Mouse (Mus musculus): ENCODE measurements at regions not wholly inside any gene's neighbourhood (a gene's known extent, or its start where the extent isn't known, plus 50 kb on each side); places are given as distances from the start of the nearest gene placed in this dataset.
A peak's percentile ranks its signal among the peaks of the same experiment; 100 is the strongest.

DNA sequence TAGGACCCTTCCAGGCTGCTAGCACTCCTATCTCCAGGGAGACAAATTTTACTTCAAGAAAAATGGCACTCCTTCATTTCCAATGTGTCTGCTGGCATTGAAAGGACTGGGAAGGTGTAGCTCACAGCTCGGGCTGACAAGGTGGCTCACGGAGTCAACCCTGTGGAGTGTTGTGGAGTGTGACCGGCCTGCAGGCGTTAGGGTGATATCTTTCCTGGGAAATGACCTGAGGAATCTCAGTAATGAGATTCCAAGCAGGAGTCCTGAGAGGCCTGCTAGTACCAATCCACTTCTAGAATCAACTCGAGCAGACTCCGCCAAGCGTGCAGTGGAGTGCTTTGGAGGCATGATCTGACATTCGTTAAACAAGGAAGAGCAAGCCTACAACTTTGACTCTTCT is 328.6 kb downstream of the Icos start:
- DNase-seq: no peak
- intact Hi-C loops (cut with DNase I): no loop called here

GRCm38 (mm10) chr1:61309563-61309962 is 329.1 kb upstream of the Pard3b start:
- DNase-seq: peak; percentile 14 to 27
- intact Hi-C loops (cut with DNase I): no loop called here

GRCm38 (mm10) chr1:61310063-61310760 is 328.4 kb upstream of the Pard3b start:
- intact Hi-C loops (cut with DNase I): no loop called here
- no peak for DNase-seq

DNA sequence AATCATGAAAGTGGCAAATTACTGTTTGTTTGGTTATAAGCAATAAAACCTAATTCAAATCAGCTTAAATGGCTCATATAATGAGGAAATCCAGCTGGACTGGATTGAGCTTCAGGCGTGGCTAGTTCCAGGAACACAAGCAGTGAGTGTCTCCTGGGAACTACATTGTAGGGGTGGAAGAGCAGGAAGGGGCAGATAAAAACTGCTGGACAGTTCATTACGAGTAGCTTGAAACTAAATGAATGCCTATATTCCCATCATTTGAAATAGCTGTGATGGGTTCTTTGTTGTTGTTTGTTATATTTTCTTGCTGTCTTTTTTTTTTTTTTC is 327.9 kb upstream of the Pard3b start:
- intact Hi-C loops (cut with DNase I): no loop called here
- no peak for DNase-seq

DNA sequence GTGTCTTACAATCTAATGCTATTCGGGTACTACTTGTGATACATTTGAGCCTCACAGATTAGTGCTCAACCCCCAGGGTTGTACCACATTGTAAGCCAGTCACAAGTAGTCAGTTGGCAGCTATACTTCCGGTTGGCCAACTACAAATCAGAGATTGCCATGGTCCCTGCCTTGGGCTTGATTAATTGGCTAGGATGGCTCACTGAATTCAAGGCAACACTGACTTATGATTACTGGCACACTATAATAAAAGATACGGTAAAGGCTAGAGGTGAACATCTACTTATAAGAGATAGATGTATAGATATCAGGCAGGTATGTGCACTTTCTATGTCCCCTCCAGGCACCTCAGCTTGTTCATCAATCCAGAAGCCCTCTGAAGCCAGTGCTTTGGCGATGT is 325.4 kb upstream of the Pard3b start:
- DNase-seq: no peak
- intact Hi-C loops (cut with DNase I): no loop called here

GRCm38 (mm10) chr1:61316261-61316660 is 322.4 kb upstream of the Pard3b start:
- intact Hi-C loops (cut with DNase I): loop anchor here (5.0 kb wide), 1 partner anchor 56 kb away; no protein-coding TSS in a partner anchor
- no peak for DNase-seq

GRCm38 (mm10) chr1:61316736-61317135 is 321.9 kb upstream of the Pard3b start:
- no peak for DNase-seq
- intact Hi-C loops (cut with DNase I): loop anchor here (5.0 kb wide), 1 partner anchor 56 kb away; no protein-coding TSS in a partner anchor

GRCm38 (mm10) chr1:61318042-61318441 is 320.6 kb upstream of the Pard3b start:
- no peak for DNase-seq
- intact Hi-C loops (cut with DNase I): loop anchor here (5.0 kb wide), 1 partner anchor 54 kb away; no protein-coding TSS in a partner anchor

DNA sequence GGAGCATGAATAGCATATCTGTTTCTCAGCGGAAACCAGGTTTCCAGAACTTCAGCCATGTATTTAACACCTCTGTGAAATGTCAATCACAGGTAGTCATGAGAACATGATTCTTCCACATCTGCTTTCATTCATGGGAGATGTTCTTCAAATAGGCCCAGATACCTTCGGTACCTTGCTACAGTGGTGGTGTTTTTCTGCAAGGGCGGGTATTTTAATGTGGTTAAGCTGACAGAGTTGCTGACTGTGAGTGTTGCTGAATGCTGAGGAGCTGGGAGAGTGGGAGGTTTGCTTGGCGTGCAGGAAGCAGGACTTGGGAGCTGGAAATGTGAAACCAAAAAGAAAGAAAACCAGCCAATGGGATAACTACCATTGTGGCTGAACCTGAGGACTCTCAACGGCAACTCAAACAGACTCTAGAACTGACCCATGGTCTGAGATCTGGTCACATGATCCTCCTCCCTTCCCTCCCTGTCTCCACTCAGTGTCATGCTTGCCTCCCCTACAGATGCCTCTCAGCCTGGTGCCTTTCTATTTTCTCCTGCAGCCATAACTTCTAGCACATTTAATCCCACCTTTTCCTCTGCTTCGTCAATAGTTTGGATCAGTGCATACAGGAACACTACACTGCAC is 317.0 kb upstream of the Pard3b start:
- intact Hi-C loops (cut with DNase I): no loop called here
- DNase-seq: no peak

DNA sequence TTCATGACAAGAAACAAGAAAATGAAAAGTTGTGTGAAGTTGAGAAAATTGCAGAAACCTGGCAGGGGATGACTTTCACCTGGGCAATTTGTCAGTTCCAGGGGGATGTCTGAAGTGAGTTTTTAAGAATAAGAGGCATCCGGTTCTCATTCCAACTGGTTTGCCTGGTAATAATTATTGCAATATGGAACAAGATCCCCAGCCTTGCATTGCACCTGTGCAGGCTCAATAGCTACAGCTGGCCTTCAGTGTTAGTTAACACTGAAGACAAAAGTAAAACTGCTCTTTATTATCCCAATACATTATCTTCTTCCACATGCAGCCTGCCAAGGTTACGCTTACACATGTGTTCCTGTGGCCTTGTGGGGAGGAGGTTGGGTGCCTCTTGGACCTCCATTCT is 307.2 kb upstream of the Pard3b start:
- intact Hi-C loops (cut with DNase I): no loop called here
- no peak for DNase-seq

GRCm38 (mm10) chr1:61331906-61332305 is 306.7 kb upstream of the Pard3b start:
- intact Hi-C loops (cut with DNase I): no loop called here
- no peak for DNase-seq

- DNase-seq: no peak
- intact Hi-C loops (cut with DNase I): no loop called here
Observed at GRCm38 (mm10) chr1:61336367-61336766, 302.3 kb upstream of the Pard3b start.

GRCm38 (mm10) chr1:61352921-61353320 is 285.7 kb upstream of the Pard3b start:
- intact Hi-C loops (cut with DNase I): no loop called here
- DNase-seq: no peak

- no peak for DNase-seq
- intact Hi-C loops (cut with DNase I): no loop called here
Observed at GRCm38 (mm10) chr1:61353481-61353880, 285.1 kb upstream of the Pard3b start.

- no peak for DNase-seq
- intact Hi-C loops (cut with DNase I): no loop called here
Observed at GRCm38 (mm10) chr1:61355241-61355640, 283.4 kb upstream of the Pard3b start.

- DNase-seq: no peak
- intact Hi-C loops (cut with DNase I): no loop called here
Observed at GRCm38 (mm10) chr1:61359011-61359930, 279.4 kb upstream of the Pard3b start.

GRCm38 (mm10) chr1:61372581-61372980 is 266.0 kb upstream of the Pard3b start:
- DNase-seq: no peak
- intact Hi-C loops (cut with DNase I): loop anchor here (5.0 kb wide), 1 partner anchor 55 kb away; no protein-coding TSS in a partner anchor

DNA sequence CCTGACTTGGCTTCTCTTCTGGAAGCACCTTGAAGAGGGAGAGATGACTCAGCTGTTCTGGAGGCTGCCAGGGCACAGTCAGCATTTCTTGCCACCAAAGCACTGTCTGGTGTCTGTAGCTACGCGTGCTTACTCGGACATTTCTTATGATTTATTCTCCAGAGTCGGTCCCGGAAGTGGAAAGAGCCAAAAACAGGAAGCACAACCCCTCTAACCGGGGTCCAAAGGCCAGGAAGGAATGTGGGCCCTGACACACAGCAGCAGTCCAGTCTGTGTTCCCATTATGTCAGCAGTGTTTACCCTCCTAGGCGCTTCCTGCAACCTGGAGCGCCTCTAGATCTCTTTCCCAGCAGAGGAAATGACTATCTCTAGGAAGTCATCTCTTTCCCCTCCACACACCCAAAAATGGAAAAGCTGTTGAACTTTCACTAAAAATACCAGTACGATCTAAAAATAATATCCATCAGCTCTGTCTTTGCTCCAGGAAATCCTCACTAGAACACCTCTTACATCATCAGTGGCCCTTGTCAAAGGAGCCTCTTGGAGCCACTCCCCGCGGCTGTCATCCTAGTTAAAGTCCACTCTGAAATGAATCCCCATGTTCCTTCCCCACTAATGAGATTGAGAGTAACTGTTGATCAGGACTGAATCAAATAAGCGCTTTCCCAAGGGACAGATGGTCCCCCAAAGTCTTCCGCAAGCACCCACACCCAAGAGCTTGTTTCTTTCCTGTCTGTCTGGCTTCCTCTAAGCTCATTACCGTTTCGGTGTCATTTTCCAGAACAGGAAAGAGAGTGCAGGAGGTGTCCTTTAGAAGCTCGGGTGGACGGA is 264.7 kb upstream of the Pard3b start:
- peak; percentile 37 to 40 for DNase-seq
- intact Hi-C loops (cut with DNase I): loop anchor here (1.0 to 5.0 kb wide), 2 partner anchors 57 to 77 kb away; no protein-coding TSS in a partner anchor

GRCm38 (mm10) chr1:61376417-61376816 is 262.2 kb upstream of the Pard3b start:
- intact Hi-C loops (cut with DNase I): loop anchor here (5.0 kb wide), 3 partner anchors 261 to 1586 kb away; partner anchors contain the start of gene Pard3b

DNA sequence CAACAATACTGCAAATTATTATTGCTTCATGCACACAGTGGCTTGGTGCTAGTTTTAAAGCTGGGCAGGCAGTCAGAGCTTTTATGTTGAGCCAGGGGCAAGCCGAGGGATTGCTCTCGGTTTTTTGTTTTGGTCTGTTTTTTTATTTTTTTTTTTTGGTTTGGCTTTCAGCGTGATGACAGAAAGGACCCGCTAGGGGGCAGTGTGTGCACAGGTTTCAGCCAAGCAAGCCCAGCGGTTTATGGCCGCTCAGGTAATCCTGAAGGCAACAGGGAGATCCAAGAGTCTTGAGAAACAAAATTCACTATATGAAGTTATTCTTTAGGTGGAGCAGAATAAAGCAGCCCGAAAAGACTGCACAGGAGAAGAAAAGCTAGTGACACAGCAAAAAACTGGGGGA is 261.6 kb upstream of the Pard3b start:
- DNase-seq: peak; percentile 79 to 81
- intact Hi-C loops (cut with DNase I): loop anchor here (1.0 to 5.0 kb wide), 4 partner anchors 260 to 1585 kb away; partner anchors contain the start of gene Pard3b

More at GRCm38 (mm10) chr1:61376417-61376816, 262.2 kb upstream of the Pard3b start:
- no peak for DNase-seq

Data from heart, postnatal 14 days (tissue).